Mouse (Mus musculus): Measurements from ENCODE around the gene Zbtb2.

Gene Zbtb2

DNA sequence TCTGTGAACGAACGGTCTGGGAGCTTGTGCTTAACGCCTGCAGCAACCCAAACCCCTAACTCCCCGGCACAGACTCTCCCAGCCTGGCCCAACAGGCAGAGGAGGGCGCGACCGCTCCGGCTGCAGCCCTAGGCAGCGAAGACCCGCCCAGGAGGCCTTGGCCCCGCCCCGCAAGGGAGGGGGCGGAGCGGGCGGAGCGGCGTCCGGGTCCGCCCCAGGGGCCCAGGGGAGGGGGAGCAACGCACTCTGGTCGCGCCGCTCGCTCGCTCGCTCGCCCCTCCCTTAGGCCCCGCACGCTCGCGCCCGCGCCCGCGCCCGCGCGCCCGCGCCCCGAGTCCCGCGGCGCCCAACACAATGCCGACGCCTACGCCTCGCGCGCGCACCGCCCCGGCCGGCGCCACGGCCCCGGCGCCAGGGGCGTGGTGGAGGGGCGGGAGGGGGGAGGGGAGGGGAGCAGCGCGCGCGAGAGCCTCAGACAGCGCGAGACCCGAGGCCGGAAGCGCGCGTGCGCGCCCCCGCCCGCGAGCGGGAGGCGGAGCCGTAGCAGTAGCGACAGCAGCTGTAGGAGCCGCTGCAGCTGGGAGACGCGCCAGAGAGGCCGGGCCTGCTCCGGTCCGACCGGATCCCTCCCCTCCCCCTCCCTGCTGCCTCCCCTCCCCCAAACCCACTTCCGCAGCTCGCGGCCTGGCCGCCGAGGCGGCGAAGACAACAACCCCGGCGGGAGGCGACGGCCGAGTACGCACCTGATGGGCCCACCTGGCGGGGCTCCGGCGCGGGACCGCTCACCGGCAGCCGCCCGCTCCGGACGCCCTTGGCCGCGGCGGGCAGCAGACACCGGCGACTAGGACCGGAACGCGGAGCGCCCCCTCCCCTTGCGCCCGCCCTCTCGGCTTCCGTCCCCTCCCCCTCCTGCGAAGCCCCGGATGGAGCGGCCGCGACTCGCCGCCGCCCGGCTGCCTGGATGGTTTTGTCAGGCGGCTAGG lies 1.0 kb downstream of the Zbtb2 start:
- peak; percentile 87 to 92 for DNase-seq (ENCODE audit: low spot score in 2 of 2)

DNA sequence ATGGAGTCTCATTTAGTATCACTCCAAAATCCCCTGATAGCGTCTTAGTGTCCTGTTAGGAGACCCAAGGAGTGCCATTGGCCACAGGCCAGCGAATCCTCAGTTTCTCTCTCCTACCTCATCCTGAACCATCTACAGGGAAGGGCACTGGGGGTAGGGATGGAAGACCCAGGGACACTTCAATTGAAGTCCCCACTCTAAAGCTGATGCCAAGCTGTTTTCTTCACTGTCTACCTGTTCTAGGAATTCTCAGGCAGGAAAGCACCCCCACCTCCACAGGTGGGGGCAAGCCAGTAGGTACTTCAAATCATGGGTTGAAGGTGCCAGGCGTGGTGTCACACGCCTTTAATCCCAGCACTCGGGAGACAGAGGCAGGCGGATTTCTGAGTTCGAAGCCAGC lies 3.7 kb downstream of the Zbtb2 start:
- no peak for DNase-seq (ENCODE audit: low spot score in 2 of 2)

DNA sequence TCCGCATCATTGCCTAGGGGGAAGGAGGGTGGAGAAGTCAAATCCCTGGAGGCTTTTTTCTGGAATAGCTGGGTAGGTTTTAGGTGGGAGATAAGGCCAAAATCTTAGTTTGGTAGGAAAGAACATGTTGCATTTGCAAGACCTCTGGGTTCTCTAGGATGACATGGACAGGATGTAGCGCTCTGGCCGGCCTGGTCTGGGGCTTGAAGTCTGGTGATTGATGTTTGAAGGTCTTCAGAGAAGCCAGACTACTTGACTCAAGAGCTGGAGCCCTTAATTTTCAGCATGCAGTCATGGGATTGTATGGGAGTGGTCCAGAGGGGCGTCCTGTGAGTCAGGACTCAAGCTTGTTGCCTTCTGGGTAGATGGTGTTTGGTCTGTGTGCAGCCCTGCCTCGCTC lies 7.2 kb downstream of the Zbtb2 start:
- no peak for DNase-seq (ENCODE audit: low spot score in 2 of 2)

DNA sequence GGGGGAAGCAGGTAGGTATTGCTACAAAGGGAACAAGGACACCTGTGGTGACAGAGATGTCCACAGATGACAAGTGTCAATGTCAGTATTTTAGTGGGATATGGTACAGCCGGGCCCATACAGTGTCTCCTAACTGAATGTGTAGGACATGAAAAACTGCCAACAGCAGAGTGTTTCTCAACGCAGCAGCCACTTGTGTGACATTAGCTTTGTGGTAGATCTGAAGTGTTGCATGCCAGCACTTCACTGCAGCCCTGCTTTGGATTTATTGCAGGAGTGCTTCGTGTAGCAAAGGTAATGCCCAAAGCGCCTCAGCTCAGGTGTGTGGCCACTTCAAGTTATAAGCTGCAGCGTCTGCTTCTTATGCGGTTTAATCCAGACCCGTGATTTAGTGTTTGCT lies 11.0 kb downstream of the Zbtb2 start:
- no peak for DNase-seq (ENCODE audit: low spot score in 2 of 2)

DNA sequence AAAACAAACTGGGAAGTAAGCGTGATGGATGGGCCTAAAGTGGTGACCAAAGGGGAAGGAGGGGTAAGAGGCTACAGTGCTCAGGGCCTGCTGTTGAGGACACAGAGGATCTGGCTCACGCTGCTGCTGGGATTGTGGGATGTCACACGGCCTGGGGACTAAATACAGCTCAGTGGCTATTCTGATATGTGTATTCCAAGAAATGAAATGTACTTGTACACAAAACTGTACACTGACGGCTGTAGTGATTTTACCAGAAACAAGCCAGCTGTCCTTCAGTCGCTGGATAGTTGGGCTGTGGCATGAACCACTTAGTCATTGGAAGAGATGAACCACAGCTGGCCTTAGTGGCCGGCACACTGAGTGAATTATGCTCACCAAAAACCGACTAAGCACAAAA lies 11.4 kb downstream of the Zbtb2 start:
- no peak for DNase-seq (ENCODE audit: low spot score in 2 of 2)

DNA sequence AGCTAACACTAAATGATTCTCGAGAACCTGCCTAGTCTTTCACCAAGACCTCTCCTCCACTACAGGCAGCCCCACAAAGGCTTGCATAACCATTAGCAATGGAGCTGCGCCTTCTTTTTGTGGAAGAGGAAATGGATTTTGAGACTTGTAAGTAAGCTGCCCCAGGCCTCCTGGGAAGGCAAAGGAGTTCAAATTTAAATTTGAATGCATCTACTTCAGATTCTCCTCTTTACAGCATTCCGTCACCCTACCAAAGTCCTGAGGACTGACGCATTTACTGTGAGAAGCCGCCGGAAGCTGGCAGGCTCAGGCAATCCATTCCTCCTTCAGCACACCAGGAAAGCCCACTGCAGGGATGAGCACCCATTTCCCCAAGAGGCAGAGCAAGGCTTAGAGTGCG lies 12.6 kb downstream of the Zbtb2 start:
- no peak for DNase-seq (ENCODE audit: low spot score in 2 of 2)

DNA sequence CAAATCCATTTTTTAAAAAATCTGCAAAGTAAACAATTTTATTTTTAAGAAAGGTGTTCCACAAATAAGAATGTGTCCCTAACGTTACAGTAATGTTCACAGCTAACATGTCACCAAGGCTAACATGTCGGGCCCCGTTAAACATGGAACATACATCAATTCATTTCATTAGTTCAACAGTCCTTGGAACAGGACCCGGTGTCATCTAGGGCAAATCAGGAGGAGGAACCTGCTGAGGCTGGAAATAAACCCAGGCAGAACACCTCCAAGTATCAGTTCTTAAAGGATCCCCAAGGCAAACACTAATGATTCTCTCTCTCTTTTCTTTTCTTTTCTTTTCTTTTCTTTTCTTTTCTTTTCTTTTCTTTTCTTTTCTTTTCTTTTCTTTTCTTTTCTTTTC lies 13.2 kb downstream of the Zbtb2 start:
- DNase-seq (ENCODE audit: low spot score in 2 of 2) = no peak

DNA sequence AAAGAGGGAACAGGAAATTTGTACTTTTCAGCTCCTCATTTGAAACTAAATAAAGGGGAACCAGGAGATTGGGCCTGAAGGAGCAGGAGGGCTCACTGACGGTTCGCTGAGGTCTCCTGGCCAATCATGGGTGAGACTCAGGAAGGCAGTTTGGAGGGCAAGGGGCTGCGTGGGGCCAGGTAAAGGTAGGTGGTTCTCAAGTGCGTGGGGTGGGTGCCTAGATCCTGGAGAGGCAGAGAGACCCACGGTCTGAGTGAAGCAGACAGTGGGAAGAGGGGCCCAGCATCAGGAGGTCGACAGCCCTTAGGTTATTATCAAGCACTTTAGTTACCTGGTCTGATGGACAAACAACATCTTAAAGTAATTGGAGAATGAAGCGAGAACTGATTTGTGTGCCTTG lies 13.7 kb downstream of the Zbtb2 start:
- no peak for DNase-seq (ENCODE audit: low spot score in 2 of 2)

DNA sequence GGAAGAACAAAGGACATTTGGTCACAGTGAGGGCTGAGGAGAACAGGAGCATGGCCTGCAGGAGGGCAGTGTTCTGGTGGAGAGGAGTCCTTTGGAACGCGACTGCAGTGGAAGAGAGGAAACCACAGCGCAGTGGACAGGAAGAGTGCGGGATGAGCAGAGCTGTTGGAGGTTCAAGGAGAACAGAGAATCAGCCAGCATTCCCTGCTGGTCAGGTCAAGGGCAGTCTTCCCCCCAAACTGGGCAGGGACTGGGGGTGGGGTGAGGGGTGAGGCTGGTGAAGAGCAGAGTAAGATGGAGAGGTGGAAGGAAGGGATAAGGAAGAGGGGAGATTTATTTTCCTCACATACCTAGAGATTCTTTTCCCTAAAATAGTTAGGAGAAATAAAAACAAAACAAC lies 14.3 kb downstream of the Zbtb2 start:
- DNase-seq (ENCODE audit: low spot score in 2 of 2) = no peak

DNA sequence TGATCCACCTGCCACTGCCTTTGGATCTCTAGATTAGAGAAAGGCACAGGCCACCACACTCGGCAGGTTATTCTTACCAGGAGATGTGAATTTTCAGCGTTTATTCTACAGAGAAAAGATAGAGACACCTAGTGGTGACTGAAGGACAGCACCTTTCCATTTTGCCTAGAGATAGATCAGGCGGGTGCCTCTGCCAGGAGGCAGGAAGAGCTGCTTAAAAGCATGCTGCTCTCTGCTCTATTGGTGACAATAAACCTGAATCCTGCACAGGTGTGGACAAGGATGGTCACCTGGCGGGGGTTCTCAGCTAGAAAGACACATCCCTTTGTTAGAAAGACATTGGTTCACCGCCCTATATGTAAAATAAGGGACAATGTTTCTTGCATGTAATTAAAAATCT lies 15.9 kb downstream of the Zbtb2 start:
- DNase-seq (ENCODE audit: low spot score in 2 of 2) = peak; percentile 53 to 62

DNA sequence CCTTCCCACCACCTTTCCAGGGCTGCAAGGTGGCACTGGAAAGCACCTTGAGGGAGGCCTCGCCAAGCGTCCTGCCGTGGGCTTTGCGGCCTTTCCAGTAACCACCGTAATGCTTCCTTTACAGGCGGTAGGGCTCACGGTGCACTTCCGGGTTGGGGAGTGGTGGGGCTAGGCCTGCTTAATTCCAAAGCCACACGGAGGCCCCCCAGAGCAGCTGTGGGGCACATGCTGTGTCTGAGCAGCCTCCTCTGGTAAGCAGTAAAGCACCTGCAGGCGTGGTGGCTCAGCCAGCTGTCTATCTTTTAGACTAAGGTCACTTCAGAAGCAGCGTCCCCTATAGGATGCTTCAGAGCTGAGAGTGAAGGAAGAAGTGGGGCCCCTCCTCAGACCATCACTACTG lies 17.8 kb downstream of the Zbtb2 start:
- no peak for DNase-seq (ENCODE audit: low spot score in 2 of 2)

DNA sequence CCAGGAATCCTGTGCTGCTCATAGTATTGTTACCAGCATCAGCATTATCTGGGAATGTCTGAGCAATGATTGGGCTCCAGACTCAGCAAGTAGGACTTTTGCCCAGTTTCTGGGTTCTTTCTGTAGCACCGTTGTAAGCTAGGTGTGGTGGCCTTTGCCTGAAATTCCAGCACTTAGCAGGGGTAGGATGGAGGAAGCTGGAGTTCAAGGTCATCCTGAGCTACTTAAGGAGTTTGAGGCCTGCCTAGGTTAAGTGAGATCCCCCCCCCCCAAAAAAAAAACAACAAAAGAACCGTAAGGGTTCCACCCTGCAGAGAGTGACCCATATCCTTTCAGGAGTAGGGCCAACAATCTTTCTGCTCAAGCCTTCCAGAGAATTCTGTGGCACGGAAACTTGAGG lies 23.3 kb downstream of the Zbtb2 start:
- DNase-seq (ENCODE audit: low spot score in 2 of 2) = no peak

DNA sequence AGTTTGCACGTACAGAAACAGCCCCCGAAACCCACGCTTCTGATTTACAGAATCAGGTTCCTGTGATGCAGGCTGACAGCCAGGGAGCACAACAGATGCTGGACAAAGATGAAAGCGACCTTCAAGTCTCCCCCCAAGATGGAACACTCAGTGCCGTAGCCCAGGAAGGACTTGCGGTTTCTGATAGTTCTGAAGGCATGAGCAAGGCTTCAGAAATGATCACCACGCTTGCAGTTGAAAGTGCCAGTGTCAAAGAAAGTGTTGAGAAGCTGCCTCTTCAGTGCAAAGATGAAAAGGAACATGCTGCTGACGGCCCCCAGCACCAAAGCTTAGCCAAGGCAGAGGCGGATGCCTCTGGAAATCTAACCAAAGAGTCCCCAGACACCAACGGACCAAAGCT lies 30.5 kb downstream of the Zbtb2 start:
- no peak for DNase-seq (ENCODE audit: low spot score in 2 of 2)

DNA sequence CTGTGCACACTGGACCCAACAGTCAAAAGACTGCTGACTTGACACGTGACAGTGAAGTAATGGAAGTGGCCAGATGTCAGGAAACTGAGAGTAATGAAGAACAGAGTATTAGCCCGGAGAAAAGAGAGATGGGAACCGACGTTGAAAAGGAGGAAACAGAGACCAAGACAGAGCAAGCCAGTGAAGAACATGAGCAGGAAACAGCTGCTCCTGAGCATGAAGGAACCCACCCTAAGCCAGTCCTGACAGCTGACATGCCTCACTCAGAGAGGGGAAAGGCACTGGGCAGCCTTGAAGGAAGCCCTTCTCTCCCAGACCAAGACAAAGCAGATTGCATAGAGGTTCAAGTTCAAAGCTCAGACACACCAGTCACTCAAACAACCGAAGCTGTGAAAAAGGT lies 31.3 kb downstream of the Zbtb2 start:
- DNase-seq (ENCODE audit: low spot score in 2 of 2) = no peak

DNA sequence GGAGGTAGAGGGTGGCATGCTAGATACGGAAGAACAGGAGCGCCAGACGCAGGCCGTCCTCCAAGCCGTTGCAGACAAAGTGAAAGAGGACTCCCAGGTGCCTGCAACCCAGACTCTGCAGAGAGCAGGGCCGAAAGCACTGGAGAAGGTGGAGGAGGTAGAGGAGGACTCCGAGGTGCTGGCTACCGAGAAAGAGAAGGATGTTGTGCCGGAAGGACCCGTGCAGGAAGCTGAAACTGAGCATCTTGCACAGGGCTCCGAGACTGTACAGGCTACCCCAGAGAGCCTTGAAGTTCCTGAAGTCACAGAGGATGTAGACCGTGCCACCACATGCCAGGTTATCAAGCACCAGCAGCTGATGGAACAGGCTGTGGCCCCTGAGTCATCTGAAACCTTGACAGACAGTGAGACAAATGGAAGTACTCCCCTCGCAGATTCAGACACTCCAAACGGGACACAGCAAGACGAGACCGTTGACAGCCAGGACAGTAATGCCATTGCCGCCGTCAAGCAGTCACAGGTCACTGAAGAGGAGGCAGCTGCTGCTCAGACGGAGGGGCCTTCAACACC lies 31.9 kb downstream of the Zbtb2 start:
- no peak for DNase-seq (ENCODE audit: low spot score in 2 of 2)

DNA sequence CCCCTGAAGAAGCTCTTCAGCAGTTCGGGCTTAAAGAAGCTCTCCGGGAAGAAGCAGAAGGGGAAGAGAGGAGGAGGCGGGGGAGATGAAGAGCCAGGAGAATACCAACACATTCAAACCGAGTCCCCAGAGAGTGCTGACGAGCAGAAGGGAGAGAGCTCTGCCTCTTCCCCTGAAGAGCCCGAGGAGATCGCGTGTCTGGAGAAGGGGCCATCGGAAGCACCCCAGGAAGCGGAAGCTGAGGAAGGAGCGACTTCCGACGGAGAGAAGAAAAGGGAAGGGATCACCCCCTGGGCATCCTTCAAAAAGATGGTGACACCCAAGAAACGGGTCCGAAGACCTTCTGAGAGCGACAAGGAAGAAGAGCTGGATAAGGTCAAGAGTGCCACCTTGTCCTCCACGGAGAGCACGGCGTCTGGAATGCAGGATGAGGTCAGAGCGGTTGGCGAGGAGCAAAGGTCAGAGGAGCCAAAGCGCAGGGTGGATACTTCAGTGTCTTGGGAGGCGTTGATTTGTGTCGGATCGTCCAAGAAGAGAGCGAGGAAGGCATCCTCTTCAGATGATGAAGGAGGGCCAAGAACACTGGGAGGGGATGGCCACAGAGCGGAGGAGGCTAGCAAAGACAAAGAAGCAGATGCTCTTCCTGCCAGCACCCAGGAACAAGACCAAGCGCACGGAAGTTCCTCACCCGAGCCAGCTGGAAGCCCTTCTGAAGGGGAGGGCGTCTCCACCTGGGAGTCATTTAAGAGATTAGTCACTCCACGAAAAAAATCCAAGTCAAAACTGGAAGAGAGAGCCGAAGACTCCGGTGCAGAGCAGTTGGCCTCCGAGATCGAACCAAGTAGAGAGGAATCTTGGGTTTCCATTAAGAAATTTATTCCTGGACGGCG lies 33.3 kb downstream of the Zbtb2 start:
- DNase-seq (ENCODE audit: low spot score in 2 of 2) = no peak

DNA sequence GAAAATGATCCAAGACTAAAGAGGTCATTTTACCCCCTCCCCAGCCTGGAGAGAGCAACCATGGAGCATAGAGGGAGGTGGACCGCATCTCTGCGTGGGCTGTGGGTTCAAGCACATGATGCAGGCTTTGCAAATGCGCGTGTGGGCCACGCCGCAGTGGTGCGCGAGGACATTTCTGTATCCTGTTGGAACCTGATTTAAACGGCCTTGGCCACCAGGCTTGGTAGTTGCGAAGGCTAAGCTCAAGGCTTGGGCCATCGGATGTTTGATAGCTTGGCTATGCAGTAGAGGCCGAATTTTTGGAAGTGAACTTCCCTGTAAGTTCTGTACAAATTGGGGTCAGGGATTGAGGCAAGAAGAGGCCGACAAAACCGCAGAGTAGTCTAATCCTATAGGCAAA lies 40.3 kb downstream of the Zbtb2 start:
- DNase-seq (ENCODE audit: low spot score in 2 of 2) = no peak

DNA sequence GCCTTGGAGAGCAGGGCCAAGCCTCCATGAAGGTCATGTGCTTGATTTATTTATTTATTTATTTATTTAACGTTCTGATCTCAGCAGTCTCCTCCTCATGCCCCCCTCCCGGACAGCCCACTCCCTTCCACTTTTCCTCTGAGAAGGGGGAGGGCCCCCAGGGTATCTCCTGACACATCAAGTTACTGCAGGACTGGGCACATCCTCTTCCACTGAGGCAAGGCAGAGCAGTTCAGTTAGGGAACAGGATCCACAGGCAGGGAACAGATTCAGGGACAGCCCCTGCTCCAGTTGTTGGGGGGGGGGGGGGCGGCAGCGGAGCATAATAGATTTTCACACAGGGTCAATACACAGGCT lies 40.8 kb downstream of the Zbtb2 start:
- DNase-seq (ENCODE audit: low spot score in 2 of 2) = no peak

DNA sequence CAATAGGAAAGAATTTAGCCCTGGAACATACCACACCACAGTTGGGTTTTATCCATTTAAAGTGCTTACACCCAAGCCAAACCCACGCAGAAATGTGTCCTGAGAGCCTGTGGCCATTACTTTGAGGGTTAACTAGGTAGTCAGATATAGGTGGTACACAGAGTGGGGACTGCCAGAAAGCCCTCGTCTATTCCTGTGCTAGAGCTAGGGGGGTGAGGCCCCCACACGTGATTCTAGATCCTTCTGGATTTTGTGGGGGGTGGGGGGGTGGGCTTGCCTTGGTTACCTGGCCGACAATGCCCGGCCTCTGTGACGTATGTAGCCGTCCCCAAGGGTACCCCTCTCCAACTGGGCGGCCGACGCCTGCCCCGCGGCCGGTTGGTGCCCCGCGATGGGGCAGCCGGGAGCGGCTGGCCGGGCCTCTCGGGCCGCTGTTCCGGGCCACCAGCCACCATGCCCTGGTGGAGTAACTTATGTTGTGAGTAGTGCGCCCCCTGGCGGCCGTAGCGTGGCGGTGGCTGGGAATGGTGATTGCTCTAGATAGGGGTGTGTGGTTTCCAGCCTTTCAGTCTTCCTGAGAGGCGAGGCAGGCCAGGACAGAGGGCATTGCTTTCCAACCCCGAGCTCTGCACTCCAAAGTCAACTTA lies 41.3 kb downstream of the Zbtb2 start:
- DNase-seq (ENCODE audit: low spot score in 2 of 2) = peak; percentile 87 to 90

DNA sequence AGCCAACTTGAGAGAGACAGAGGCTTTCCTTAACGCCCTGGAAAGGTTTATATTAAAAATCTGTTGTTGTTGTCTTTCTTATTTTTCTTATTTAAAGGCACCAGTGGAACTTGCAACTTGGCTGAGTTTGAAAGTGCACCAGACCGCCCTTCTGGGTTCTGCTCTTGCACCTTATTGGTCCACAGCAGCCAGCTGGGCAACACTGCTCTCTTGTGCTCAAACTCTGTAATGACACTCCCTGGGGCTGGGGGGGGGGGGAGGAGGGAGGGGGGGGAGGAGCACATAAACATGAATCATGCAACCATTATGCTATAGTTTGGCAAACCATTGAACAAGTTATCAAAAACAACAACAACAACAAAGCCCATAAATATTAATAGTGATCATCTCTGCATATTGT lies 46.5 kb downstream of the Zbtb2 start:
- DNase-seq (ENCODE audit: low spot score in 2 of 2) = peak in 1 of 2 experiments; percentile 31

DNA sequence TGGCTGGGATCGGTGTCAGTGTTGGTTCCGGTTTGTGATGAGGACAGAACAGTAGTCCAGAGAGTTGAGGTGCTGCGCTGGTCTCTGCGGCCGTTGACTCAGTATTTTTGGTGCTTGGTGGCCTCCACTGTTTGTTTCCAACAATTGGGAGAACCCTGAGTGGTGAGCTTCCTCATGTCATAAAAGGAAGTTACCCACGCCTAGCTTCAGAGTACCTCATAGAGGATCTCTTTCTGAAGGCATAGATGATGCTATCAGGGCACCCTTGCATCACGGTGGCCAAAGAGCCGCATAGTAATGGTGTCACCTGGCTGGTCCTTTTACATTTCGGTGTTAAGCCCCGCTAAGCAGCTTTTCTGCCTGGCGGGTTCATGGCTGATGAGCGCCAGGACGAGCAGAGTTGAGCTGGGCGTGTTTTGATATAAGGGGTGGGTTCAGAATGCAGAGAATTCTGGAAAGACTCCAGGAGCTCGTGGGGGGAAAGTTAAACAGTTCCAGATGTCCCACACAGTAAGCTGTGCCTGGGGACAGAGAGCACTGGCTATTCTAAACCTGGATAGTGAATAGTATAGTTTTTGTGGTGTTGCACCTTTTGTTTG lies 48.9 kb downstream of the Zbtb2 start:
- no peak for DNase-seq (ENCODE audit: low spot score in 2 of 2)
